Mouse (Mus musculus) urinary bladder, postnatal 10 days (tissue): ENCODE measurements around the gene 2310007B03Rik.
A peak's percentile ranks its signal among the peaks of the same experiment; 100 is the strongest.
"Not testable (repeated sequence)": the region's sequence is repeated elsewhere in the genome, so short reads cannot be mapped to it uniquely, and the experiment has no call there.

Experiments
- DNase-seq: peaks from one replicate; pipeline ENCODE4 v3.0.0; 2022; ENCODE audit warnings: low spot score

The 2310007B03Rik gene

DNA sequence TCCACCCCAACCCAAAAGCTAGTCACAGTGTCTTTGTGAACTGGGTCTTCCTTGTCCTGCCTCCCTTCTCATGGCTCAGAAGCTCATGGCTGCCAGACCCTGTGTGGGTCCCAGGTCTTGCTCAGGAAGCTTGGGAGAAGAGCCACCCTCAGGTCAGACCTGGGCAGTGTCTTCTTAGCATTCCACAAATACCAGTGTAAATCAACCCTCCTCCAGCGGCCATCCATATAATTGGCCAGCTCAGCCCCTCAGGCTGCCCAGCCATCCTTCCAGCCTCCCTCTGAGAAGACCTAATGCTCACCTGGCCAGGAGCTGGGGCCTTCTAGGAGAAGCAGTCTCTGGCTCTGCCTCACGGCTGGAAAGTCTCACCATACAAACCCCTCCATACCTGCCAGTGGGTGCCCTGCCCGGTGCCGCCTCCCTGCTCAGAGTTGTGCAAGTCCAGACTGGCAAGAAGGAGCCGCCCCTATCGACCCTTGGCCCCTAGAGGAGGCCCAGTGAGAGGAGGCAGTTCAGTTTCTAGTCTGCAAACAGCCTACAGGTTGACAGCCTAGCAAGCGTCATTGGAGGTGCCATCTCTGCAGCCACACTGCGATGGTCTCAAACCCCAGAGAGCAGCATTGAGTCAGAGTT is at the start of gene 2310007B03Rik:
TSS of gene 2310007B03Rik (minus strand) at position 448 of the 633 bp plus-strand sequence.
- no peak for DNase-seq

DNA sequence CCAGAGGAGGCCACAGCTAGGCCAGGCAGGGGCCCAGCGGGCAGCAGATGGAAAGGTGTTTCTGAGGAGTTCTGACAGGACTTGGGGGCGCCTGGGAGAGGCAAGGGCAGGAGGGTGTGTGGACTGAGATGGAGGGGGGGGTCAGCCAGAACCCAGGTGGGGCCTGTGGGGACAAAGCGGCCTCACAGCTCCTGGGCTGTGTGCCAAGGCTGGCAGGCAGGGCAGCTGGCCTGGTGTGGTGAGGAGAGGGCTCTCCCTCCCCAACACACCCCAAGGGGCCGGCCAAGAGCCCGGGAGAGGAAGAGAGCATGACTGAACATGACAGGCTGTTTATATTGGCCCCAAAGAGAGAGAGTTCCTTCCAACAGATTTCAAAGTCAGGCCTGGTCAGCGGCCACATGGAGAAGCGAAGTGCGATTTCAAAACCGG is 49.5 kb upstream of the 2310007B03Rik start:
- peak; percentile 52 for DNase-seq

DNA sequence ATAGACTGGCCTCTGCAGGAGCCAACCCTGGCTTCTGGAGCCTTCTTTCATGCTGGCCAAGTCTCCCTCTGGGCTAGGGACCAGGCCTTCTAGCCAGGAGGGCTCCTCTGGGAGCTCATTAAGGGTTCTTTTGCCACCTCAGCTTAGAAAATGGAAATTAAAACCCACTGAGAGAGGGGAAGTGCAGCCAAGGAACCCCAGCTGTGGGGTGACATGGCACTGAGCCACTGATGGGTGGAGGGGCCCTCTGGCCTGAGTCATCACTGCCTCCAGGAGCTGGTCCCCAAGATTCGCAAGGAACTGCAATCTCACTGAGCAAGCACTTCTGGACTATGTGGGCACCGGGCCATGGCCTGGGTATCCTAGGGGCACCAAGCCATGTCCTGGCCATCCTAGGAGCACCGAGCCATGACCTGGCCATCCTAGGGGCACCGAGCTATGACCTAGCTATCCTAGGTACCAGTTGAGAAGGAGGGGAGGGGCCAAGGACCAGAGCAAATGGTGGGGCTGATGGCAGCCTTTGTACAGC is 46.9 kb upstream of the 2310007B03Rik start:
- no peak for DNase-seq

DNA sequence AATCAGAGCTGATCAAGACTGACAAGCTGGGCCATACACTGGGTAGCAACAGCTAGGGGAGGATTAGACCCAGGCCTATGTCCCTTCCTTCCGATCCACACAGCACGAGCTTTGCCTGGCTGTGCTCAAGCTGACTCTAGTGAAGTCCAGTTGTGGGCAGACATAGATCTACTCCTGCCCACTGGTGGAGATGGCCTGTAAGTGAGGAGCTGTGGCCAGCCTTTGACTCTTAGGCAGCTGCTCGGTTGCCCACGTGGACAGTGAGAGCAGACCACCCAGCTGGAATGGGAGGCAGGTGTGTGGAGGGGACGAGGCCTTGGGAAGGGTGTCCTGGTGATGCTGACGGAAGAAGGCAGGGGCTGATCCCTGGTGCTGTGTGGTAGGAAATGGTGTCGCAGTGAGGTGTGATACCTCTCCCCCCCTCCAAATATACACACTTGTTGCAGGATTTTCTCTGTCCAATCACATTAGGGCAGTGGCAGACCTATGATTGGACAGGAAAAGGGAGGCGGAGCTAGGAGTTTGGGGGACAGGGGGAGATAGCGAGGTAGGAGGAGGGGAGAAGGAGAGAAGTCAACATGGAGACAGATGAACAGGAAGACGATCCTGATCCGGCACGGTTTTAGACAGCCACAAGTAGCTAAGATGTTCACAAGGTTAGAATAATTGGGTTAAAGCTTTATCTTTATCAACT is 45.7 kb upstream of the 2310007B03Rik start:
- no peak for DNase-seq

DNA sequence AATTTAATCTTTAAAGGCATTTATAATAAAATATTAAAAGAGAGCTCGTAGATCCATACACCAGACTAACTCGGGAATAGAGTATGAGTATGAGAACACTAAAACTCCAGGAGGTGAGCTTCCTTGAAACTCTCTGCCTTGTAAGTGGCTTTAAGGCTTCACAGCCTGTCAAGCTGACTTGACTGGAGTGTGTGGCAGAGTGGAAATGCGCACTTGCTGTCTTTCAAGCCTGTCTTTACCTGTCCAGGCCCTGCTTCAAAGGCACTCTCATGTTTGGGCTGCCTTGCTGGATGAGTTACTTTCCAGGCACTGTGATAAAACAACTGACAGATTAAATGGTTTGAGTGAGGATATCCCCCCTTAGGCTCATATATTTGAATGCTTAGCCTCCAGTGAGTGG is 37.2 kb upstream of the 2310007B03Rik start:
- no peak for DNase-seq

DNA sequence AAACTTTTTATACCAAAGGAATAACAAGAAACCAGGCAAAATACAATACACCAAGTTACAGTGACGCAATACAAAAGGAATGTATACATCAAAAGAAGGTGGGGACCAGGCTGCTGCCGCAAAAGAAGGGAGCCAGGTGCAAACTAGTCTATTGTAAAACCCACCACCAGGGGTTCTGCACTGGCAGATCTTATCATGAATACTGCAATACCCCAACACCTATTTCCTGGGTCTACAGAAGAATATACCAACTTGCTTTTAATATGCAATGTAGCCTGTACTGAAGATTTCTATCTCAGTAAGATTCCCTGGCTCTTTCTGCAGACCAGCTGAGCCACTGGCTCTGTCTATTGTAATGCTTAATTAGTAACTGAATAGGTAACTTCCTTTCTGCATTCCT is 36.7 kb upstream of the 2310007B03Rik start:
- DNase-seq: not testable (repeated sequence)

DNA sequence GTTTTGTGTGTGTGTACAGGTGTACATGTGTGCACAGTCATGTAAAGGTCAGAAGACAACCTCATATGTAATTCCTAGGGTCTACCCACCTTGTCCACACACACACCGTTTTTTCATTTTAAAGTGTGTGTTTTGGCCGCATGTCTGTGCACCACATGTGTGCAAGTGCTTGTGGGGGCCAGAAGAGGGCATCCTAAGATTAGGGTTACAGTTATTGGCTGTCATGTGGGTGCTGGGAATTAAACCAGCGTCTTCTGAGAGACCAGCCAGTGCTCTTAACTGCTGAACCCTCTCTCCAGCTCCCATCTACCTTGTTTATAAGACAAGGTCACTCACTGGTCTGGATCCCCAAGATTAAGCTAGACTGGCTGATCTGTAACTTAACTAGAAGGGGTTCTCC is 34.2 kb upstream of the 2310007B03Rik start:
- DNase-seq: no peak

DNA sequence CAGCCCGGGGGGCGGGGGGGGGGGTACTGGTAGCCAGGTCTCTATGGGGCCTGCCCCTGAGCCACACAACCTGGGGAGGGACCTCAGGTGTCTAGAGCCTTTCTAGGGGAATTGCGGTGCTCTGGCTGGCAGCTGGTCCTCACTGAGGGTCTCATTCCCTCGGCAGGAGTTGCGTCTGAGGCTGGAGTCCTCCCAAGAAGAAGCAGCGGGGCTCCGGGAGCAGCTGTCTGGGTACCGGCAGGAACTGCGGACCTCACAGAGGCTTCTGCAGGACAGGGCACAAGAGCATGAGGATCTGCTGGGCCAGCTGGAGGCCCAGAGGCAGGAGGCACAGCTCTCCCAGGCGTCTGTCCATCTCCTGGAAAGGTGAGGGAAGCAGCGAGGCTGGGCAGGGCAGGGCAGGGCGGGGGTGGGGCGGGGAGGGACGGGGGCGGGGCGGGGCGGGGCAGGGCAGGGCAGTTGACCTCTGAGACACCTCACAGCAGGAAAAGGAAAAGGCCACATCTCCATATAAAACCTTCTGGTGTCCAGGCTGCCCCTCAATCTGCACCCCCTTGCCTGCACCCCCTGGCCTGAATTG is 30.1 kb upstream of the 2310007B03Rik start:
- no peak for DNase-seq

DNA sequence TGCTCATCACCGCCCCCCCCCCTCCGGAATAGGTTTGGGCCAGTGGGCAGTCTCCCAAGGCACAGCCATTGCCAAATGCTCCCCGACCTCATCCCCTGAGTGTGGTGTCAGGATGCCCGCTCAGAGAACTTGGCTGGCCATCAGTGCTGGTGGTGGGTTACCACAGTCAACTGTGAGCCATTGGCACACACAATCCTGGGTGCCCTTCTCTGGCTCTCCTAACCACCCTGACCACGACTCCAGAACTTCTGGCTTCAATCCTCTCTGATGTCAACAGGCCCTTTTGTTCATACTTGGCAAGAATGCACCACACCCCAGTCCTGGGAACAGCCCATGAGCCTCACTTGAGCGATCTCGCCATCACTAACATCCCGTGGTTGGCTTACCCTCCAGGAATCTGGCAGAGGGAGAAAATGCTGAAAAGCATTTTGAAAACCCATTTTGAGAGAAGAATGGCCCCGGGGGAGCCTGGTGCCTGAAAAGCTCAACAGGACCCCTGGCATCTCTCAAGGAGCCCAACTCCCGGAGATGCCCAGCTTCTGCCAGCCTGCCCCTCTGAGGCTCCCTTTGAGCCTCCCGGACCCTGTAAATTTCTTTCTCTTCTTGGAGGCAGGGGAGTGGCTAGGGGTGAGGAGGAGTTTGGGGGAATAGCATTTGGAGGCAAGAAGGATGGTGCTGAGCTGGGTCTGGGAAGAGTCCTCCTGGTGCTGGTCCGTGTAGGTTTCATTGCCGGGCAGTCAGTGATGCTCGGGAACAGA is 23.5 kb upstream of the 2310007B03Rik start:
- DNase-seq: no peak

DNA sequence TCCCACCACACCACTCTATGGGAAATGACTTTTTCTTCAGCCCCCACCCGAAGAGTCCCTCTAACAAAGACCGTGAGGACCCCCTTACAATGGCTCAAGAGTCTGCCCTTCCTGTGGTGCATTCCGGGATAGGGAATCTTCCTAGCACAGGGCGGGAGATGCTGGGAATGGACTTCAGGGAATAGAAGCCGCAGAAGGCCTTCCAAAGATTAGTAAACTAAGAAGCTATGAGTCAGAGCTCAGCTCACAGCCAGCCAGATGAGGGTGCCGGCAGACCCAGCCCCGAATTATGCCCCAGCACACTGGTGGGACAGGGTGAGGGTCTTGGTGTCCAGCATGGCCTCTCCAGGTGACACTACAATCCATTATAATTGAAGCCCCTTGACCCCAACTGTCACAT is 21.5 kb upstream of the 2310007B03Rik start:
- DNase-seq: no peak

DNA sequence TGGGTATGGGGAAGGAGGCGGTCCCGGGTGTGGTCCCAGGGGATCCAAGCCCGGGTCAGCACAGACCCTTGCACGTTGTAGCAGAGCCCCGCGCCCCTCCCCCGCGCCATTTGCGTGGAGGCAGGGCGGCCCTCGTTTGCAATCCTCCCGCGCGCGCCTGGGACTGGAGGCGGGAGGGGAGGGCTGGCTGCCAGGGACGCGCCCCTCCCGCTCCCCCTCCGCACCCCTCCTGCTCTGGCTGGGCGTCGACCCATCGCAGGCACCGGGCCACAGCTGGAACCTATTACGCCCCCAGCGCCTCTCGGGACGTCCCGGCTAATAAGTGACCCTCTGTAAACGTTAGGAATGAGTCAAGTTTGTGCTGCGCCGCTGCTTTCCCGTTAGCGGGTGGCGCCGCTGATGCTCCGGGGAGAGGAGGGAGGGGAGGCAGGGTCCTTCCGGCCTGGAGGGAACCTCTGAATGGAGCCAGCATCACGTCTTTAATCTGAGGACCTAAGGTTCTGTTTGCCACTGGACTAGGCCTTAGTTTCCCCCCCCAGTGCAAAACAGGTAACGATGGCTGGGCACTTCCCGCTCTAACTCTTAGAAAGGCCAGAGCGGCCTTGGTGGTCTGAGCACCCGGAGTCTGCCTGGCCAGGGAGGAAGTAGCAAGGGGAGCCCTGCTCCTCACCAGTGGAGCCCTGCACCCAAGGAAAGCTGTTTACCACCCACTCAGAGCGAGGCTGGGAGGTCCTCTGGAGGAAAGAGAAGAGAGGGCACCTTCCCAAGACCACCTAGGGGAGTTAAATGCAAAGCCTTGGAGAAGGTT is 16.0 kb upstream of the 2310007B03Rik start:
- peak; percentile 28 for DNase-seq

DNA sequence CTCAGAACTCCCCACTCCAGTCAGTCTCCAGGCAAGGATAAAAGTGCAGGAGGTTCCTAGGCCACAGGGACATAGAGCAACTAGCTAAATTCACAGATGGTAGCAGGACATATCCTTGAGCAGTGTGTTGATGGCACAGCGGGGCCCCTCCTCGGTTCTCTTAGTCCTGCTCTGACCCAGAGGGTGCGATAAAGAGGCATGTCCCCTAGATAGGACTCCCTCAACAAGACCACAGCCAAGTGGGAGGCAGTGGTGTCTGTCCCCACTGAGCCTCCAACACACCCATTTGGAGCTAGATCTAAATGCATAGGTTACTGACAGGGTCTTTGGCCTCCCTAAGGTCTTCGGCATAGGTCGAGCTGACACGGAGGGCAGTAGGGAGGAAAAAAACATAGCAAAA is 15.1 kb upstream of the 2310007B03Rik start:
- DNase-seq: no peak

DNA sequence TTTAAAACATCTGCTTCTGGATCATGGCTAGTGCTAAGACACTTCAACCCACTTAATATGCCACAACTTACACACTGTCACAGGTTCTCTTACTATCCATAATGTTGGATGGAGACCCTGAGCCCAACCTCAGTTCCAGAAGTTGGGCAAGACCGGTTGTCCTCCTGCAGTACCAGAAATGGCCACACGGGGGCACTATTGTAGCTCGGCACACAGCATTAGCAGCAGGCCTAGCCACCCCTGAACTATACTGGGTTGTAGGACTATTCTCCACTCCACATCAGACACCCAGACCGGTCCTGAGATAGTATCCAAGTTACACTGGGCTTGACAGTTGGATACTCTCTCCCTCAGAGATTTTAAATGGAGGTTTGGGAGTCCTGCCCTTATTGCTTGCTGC is 13.7 kb upstream of the 2310007B03Rik start:
- DNase-seq: peak; percentile 61

DNA sequence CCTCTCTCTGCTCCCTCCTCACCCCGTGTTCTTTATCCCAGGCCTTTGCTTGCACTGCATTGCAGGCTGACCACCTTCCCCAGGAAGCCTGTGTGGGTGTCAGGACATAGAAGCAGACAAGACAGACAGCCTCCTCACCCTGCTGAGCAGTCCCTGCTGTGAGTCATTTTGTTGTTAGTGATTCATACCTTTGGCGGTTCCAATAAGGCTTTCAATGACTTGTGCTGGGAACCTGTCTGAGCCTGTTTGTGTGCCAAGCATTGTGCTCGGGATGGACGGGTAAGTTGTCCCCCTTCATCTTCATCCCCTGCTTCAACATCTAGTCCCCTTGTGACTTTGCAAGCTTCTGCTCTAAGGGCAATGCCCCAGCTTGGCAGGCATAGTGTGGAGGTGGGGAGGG is 12.9 kb upstream of the 2310007B03Rik start:
- no peak for DNase-seq

DNA sequence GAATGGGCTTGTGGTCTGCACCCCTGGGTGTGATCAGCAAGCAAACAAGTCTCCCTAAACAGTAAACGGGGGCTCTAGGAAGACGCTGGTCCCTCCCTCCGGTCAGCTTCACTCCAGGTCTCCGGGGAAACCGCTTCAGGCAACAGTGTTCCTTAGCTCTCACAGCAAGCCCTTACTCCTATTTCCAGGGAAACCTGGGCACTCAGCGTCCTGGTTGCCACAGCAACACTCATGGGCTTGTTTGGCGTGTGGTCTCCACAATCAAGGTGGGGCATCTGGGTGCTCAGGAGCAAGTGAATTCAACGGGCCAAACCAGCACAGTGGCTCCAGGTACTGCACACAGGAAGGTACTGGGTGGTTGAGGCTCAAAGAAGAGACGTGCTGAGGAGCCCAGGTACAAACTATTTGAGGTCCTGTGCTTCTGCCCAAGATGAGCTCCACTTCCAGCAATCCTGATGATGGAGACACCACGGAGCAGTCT is 7.6 kb upstream of the 2310007B03Rik start, which contains the start of gene Crocc2:
TSS of gene Crocc2 (plus strand) at position 431 of the 481 bp plus-strand sequence.
- no peak for DNase-seq

DNA sequence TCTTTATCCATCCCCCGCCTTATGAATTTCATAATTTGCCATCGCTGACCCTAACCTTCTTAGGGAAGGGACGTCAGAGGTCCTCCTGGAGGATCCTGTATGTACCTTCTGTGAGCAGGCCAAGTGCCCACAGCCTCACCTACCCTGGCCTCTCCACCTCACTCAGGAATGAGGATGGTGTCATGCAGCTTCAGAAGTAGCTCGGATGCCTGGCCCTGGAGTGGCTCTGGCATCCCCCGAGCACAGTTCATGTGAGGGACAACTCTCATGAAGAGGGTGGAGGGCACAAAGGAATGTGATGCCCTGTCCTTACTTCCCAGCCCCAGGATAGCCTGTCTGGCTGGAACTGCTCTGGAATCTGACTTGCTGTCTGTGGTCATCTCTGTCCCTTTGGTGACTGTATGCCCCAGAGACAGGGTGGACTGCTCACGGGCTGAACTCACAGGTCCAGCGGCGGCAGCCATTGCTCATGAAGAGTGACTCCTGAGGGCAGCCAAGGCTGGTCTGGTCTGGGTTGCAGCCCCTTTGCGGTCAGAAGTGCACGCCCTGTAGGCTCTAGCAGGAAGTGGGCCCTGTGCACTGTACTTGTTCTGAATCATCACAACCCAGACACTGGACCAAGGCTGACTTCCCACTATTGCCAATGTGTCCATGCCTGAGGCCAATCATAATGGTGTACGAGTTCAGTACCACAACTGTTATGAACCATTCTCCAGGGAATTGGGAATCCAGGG is 5.8 kb upstream of the 2310007B03Rik start:
- DNase-seq: no peak

DNA sequence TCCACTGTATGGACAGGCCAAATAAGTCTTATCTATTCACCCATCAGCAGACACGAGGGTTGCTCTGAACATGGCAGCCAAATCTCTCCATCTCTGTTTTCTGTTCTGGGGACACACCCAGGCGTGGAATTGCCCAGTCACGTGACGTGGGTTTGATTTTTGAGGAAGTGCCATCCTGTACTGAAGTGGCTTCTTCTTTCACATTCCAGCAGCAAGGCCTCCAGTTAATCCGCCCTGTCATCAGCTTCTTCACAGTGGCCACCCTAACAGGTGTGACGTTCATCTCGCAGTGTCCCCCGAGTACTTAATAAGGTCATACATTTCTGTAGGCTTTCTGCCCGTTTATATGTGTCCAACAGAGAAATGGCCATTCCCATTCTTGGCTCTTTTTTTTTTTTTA is 4.7 kb upstream of the 2310007B03Rik start:
- DNase-seq: no peak

DNA sequence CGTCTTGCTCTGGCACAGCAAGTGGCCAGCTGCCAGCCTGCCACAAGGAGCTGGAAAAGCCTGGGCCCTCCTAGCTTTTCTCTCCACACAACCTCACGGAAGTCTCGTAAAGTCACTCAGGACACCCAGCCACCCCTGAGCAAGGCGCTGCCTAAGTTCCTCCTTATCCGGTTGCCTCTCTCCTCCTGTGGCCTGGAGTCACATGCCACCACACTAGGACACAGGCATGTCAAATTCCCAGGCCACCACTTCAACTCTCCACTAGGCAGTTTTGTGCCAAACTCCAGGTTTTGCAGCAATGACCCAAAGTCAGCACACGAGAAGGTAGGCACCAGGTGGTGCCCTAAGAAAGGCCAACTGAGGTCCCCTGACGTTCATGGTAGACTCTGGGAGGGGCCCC is 1.8 kb upstream of the 2310007B03Rik start:
- no peak for DNase-seq

DNA sequence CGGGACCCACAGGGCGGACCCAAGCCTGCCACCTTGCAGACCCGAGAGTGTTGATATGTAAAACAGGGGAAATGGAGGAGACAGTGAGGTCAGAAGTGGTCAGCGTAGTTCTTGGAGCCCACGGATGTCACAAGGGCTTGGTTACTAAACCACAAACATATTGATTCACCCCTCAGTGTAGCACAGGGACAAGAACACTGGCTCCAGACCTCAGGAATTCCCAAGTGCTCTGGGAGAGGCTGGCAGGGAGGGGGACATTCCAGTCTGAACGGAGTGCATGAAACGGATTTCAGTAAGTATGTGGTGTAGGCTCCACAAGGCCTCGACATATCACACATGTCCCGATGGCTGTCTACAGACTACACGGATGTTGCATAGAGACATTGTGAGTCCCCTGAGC is 1.2 kb upstream of the 2310007B03Rik start:
- no peak for DNase-seq

DNA sequence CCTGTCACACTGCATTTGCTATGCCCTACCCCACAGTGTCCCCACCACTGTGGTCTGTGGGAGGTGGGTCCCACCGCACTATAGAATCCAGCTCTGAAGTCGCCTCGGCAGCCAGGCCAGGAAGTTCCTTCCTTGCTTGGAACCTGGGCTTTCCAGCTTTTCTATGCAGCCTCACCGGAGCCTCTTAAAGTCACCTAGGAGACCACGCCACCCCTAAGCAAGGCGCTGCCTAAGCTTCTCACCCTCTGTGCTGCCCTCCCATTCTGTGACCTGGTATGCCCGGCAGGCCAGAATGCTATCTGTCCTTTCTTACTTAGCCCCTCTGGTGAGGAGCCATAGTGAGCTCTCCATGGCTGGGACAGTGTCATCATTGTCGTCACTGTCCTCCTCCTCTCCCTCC is 602 bp upstream of the 2310007B03Rik start:
- DNase-seq: no peak
